Mouse (Mus musculus): ENCODE measurements around the gene C3.

C3 gene

DNA sequence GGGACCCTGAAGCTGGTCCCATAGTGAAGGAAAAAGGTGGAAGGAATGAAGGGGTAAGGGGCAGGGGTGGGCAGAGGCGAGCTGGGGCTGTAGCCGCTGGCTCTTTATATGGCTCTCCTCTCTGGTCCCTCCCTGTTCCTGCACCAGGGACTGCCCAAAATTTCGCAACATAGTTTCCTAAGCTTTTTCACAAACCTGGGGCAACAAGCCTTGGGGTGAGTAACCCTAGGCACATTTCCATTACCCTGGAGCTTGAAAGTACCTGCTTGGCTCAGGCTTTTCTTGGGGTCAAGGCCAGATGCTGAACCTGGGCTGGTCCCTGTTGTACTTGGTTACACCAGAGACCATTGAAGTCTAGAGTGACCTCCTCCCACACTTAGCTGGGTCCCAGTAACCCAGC is at the start of gene C3:
TSS of gene C3 (minus strand) at position 123 of the 400 bp plus-strand sequence.
- no peak for DNase-seq (ENCODE audit: low read depth, low spot score)

DNA sequence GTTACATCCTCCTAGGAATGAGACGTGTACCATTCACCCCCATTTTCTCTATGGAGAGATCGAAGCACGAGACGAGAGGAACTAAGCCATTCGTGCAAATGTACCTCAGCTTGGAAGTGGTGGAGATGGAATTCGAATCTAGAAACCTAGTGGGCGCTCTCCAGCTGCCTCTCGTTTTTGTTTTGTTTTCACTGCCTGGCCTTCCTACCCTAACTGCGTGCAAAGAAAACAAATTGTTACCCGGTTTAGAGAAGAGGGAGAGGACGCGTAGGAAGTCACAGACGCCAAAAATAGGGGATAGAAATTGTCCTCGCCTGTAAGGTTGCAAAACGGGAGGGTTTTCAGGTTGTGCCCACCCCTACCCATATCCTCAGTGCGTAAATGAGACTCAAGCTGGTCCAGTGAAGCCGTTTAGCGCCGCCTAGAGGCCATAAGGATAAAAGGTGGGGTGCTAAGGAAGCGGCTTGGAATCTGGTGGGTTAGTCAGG is 48.7 kb upstream of the C3 start:
- peak; percentile 82 for DNase-seq (ENCODE audit: low read depth, low spot score)

DNA sequence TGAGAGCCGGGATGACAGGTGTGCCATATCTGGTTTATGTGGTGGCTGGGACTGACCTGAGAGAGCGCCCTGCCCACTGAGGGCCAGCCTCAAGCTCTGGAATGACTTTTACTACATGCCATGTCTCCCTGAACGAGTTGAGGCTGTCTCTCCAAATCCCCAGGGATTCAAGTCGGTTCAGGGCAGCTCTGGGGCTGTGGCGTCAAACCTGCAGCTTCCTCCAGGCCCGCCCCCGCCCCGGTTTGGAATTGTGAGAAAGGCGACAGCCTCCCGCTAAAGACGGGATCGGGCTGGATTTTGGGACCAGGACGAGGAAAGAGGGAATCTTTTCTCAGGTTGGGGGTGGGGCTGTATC is 48.0 kb upstream of the C3 start:
- no peak for DNase-seq (ENCODE audit: low read depth, low spot score)

DNA sequence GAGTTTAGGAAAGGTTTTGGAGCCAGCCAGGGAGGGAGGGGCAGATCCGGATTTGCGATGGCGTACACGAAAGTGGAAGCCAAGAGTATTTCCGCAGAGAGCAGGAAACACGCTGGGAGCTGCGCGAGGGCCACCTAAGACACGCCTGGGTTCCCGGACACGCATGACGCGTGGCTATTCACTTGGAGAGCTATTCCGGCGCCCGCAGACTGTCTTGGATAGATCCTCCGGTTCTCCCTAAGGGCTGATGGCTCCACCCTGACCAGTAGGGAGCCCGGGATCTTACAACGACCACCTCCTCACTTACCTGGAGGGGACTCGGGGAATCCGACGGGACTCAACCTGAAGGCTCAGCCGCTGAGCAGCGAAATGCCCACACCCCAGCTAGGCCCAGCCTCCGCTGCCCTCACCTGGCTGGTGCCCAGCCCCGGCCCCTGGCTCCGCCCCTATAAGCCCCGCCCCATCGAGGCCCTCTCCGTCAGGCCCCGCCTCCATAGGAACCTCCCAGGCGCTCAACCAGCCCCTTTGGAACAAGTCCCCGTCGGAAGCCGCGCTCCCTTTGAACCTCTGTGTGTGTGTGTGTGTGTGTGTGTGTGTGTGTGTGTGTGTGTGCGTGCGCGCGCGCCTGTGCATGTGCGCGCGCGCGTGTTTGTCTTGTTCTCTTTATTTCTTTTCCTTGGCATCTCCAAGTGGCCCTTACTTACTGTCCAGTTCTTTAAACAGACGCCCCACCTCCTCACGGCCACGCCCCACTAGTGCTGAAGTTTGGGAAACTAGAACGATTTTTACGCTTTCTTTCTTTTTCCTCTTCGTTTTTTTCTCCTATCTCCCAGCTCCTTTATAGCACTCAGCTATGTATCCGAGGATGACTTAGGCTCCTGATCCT is 47.4 kb upstream of the C3 start:
- peak; percentile 43 for DNase-seq (ENCODE audit: low read depth, low spot score)

DNA sequence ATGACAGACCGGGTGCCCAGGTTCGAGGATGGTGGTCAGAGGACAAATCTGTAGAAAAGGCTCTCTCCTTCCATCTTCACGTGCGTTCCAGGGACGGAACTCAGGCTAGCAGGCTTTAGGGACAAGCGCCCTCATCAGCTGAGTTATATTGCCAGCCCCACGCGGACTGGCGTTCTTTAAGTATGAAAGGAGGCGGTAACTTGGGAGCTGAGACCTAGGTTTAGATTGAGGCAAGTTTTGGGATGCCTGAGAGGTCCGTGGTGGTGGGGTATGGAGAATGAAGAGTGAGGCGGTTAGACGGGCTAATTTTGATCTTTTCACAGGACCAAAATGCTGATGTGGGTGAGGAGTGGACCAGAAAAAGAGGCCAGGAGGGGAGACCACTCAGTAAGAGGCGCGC is 46.8 kb upstream of the C3 start:
- DNase-seq (ENCODE audit: low read depth, low spot score) = no peak

DNA sequence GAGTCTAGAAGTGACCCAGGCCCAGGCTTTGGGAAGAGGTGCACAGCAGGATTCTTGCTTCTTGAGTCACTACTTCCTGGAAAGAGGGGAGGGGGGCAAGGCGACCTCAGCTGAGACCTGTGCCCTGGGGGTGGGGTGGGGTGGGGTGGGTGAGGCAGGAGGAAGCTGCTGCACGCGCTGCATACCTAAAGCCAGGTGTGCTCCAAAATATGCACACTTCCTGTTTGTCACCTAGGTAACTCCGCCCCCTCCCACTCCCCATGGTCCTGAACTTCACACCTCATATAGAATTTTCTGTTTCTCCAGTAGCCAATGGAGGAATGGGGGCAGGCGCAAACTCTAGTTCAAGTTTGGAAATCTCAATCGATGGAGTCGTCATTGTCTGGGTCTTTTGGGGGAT is 45.9 kb upstream of the C3 start:
- no peak for DNase-seq (ENCODE audit: low read depth, low spot score)

DNA sequence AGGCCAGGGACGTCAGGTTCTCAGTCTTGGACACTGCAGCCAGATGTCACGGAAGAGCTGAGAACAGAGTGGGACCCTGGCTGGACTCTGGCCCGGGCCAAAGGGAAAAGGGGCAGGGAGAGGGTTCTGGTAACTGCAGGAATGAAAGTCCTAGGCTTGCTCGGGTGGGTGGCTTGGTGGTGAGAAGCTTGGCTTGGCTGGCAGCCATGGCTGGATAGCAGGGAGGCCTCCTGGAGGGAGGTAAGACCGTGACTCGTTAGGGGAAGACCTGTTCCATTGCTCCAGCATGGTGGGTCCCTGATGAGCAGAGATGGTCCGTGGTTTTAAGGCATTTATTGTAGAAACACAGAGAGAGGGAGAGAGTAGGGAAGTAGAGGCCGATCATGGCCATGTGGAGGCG is 43.4 kb upstream of the C3 start:
- DNase-seq (ENCODE audit: low read depth, low spot score) = no peak

DNA sequence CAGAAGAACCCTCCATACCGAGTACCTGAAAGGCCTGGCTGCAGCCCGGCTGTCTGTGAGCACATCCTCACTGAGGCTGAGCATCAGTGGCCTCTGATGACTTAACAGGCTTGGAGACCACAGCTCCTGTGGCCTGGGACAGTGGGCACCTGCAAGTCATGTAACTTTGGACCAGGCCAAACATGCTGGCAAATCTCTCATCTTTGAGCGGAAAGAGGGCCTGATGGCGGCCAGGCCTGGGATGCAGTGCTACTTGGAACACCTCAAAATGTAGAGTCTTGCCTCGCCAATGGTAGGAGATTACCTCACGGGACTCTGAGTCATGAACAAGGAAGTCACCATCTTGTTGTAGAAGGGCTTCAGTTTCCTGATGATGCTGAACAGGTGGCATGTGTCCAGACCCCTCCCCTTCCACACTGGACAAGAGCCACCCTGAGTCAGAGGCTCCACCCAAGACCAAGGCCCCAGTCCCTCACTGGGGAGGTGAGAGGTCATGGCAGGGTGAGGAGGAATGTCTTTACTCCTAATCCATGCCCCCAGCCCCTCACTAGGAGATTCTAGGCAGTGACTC is 39.7 kb upstream of the C3 start:
- DNase-seq (ENCODE audit: low read depth, low spot score) = no peak

DNA sequence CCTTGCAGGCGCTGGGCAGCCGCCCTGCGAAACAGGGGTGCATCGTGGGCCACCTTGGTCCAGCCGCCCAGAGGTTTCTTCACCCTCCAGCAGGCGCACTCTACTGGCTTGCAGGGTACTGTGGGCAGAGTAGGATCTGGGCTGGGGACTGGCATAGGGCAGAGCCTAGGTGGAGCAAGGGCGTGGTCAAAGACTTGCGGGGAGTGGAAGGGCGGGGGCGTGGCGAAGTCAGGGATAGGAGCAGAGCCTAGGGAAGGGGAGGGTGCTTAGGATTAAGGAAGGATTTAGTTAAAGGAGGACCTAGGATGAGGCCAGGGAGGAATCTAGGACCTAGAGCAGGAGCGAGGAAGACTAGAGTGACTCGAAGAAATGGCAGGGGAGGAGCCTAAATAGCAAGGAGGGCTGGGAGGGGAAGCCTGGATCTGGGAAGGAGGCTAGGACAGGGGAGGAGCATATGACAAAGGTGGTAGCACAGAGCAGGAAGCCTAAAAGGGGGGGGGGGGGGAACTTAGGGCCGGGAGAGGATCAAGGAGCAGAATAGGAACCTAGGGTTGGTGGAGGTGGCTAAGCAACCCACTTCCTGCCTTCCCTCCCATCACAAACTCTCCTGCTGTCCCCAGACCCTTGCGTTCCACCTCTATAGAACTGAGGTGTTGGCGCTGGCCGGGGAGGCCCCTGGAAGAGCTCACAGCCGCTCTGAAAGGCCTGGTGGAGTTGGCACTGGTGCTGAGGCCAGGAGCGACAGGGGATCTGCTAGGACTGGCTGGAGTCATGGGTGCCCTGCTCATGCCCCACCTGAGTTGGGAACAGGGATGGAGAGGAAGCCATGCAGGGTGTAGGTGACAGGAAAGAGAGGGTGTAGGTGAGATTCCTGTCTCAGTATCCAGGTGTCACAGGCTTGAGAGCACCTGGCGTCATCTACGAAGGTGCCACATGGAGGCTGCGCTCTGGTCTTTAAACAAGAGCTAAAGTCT is 37.3 kb upstream of the C3 start:
- DNase-seq (ENCODE audit: low read depth, low spot score) = no peak

DNA sequence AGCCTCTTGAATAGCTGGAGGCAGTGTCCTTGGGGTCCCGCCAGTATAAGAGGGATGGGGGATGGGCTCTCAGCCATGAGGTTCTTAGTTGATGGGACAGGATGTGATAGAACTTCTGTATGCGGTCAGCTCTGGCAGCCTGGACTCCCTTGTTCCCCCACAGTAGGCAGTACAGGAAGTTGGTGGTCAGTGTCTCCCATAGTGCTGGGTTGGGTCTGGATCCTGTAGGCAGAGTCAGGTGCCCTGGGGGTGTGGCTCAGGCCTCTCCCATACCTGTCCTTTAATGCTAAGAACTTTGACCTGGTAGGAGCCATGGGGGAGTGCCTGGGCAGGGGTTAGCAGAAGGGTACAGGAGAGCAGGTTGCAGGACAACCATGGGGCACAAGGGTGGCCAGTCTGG is 36.2 kb upstream of the C3 start:
- DNase-seq (ENCODE audit: low read depth, low spot score) = no peak

DNA sequence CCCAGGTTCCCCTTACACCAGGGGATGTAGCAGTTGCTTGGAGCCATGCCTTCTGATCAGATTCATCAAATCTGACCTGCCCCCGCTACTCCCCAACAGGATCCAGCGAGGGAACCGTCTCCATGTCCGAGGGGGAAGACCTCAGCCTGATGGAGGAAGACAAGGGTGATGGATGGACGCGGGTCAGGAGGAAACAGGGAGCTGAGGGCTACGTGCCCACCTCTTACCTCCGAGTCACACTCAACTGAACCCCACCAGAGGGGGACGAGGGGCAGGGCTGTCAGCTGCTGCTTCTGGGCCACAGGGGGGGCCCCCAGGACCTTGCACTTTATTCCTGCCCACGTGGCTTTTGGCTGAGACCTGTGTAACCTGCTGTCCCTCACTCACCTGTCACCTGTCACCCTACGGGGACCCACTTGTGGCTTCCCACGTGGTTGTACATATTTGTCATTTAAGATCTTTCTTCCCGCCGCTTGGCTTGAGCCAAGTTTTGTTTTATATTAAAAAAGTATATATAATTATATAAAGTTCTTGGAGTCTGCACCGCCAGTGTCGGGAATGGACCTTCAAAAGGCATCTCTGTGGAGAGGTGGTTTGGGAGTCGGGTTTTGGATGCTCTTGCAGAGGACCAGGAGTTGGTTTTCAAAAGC is 35.1 kb upstream of the C3 start:
- no peak for DNase-seq (ENCODE audit: low read depth, low spot score)

DNA sequence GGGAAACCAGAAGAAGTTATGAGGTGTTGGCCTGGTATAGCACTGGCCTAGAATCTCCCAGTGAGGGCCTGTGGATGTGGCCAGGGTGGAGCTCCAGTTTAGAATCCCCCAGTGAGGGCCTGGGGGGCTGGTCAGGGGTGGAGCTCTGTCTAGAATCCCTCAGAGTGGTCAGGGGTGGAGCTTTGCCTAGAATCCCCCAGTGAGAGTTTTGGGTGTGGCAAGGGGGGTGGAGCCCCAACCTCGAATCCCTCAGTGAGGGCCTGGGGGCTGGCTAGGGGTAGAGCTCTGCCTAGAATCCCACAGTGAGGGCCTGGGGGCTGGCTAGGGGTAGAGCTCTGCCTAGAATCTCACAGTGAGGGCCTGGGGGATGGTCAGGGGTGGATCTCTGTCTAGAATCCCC is 33.9 kb upstream of the C3 start:
- DNase-seq (ENCODE audit: low read depth, low spot score) = no peak

DNA sequence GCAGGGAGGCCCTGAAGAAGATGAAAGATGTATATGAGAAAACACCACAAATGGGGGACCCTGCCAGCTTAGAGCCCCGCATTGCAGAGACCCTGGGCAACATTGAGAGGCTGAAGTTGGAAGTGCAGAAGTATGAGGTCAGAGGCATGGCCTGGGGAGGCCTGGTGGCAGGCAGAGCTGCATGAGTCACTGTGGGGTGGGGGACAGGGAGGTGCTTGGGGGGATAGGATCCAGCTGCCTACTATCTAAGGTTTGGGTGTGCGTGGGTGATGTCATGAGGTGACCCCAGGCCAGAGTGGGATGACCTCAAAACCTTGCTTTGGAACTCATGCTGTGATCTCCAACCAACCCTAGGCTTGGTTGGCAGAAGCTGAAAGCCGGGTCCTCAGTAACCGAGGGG is 33.4 kb upstream of the C3 start:
- DNase-seq (ENCODE audit: low read depth, low spot score) = no peak

DNA sequence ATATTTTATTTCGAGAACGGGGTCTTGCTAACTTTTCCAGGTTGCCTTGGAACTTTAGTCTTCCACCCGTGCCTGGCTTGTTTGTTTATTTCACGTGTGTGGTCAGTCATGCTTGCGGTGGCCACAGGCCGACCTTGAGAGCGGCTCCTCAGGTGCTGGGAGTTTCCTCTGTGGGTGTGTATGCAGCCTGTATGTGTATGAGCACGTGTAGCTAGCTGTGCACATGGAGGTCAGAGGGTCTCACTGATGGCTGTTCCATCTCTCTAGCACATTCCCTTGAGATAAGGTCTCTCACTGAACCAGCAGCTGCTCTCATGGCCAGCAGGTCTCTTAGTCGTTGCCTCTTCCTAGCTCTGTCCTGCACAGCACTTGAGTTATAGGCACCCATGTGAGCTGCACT is 32.4 kb upstream of the C3 start:
- no peak for DNase-seq (ENCODE audit: low read depth, low spot score)

DNA sequence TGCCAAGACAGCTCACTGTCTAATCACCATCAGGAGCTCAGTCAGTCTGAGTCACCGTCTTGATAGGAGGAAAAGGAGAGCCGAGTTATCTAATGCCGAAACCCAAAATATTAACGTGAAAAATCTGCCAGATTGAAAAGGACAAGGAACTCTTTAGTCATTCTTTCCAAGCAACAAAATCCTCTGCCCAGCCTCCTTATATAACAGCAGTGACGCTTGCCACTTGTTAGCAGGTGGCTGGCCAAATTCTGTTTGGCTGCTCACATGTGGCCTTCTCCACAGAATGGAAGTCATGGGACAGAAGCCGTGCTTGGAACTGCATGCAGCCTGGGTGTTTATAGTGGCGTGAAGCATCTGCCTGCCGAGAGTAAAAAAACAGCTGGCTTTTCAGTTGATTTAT is 31.8 kb upstream of the C3 start:
- DNase-seq (ENCODE audit: low read depth, low spot score) = no peak

DNA sequence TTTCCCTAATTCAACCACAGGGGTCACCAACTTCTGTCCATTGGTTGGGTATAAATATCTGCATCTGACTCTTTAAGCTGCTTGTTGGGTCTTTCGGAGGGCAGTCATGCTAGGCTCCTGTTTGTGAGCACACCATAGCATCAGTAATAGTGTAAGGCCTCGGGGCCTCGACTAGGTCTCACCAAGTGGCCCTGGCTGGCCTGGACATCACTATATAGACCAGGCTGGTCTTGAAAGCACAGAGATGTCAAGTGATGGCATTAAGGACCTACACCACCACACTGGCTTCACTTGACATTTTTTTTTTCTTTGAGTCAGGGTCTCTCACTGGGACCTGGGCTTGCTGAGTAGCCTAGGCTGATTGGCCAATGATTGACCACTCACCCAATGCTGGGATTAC is 30.3 kb upstream of the C3 start:
- DNase-seq (ENCODE audit: low read depth, low spot score) = no peak

DNA sequence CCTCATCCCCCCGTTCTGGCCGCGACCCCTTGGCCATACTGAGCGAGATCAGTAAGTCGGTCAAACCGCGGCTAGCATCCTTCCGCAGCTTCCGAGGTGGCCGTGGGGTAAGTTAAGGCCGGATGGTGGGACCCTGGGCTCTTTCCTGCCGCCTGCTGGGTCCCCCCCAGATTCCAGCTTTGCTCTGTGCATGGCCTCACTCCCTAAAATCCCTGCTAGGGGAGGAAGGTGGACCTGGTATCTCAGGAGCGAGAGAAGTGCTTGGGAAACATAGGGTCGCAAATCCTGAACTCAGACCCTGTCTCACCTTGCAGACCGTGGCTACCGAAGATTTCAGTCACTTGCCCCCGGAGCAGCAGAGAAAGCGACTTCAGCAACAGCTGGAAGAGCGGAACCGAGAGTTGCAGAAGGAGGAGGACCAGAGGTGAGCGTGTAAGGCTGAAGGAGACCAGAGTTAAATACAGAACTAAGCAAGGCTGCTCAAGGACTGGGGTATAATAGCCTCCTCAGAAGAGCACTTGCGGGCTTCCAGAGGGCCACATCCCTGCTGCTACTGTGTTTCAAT is 29.1 kb upstream of the C3 start:
- DNase-seq (ENCODE audit: low read depth, low spot score) = no peak

DNA sequence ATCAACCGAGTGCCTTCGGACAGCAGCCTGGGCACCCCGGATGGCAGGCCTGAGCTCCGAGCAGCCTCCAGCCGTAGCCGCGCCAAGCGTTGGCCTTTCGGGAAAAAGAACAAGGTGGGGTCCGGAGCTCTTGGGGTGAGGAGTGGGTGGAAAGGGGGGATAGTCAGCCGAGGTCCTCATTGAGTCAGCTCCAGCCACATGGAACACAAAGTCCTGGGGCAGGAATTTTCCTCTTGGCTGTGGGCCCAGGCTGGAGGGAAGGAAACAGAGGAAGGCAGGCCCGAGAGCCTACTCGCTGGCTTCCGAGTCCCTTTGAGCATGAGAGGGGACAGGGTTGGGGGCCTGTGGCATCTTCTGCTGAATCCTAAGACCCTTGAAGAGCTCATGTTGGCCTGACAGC is 27.4 kb upstream of the C3 start:
- DNase-seq (ENCODE audit: low read depth, low spot score) = no peak

DNA sequence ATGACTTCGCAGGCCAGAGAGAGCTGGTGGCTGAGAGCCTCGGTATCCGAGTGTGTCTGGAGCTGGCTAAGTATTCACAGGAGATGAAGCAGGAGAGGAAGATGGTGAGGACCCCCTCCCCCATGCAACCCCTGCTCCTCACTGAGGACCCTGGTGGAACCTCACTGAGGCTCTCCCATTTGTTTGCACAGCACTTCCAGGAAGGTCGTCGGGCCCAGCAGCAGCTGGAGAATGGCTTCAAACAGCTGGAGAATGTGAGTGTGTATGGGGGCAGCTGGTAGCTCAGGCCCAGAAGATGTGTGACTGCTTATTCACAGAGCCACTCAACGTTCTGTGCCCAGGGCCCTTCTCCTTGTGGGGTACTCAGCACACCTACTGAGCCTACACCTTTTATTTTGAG is 25.4 kb upstream of the C3 start:
- no peak for DNase-seq (ENCODE audit: low read depth, low spot score)

DNA sequence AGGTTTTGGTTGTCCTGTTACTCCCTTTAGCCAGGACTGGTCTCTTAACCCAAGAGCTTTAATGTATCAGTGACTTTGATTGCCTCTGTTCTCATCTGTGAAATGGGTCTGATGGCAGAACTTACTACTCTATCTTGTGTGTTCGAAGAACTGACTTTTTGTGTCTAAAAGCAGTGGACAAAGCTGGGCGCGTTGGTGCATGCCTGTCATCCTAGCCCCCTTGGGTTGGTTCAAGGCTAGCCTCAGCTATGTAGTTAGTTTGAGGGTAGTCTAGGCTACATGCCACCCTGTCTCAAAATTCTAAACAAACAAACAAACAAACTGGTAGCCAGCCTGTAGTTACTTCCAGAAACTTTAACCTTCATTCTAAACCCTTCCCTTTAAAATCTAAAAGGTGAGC is 23.5 kb upstream of the C3 start:
- no peak for DNase-seq (ENCODE audit: low read depth, low spot score)

DNA sequence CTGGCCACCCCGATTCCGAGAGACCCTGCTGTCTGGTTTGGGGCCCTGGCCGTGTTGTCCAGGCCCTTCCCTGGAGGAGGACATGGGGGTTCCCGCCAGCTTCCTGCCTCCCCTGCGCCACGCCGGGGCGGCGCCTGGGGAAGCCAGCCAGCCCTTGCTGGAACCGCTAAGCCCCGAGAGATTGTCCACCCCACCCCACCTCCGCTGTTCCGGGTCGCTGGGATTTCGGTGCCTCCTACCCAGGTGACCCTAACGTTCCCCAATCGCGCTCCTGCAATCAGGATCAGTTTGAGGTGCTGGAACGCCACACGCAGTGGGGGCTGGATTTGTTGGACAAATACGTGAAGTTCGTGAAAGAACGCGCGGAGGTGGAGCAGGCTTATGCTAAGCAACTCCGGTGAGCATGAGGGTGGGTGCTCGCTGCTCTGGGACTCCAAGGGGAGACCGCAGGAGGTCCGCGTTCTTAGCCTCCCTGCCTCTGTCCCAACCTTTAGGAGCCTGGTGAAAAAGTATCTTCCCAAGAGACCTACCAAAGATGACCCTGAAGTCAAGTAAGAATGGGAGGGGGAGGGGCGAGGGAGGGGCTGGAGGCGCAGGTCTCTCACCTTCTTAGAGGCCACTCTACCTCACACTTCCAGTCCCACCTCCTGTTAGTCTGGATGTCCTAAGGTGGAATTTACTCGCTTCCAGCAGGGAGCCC is 22.7 kb upstream of the C3 start:
- peak; percentile 12 for DNase-seq (ENCODE audit: low read depth, low spot score)

Measured in forelimb bud, embryonic 11.5 days (tissue).